Mouse (Mus musculus): ENCODE results near the gene Chpf2.

GRCm38 (mm10) chr5:24595261-24595660 is 8.7 kb downstream of the Chpf2 start:
- TF ChIP-seq CTCF (IDR thresholded peaks at IDR 0.05; ENCODE audit: insufficient read depth, low read length), result no peak
- TF ChIP-seq POLR2A (IDR thresholded peaks at IDR 0.05; ENCODE audit: borderline replicate concordance, extremely low read depth, low read depth, low read length), result no peak

Data from lung, adult 2 months (tissue).